Mouse (Mus musculus): ENCODE results near the gene Arsg. TPM values are rescaled to one million over a fixed set of nuclear protein-coding genes. Genes with fewer than 3 reads are reported as not detected.

The Arsg gene
- polyA plus RNA-seq, 1 experiment from 2014 or later = 5.4 TPM

GRCm38 (mm10) chr11:109504977-109505376, 31.8 kb downstream of the Arsg start:
- Histone ChIP-seq H3K4me1 (peaks cover 11% of the 10 kb centered on the region), H3K4me3 (replicated peaks) (no peak overlapping the region), H3K9me3 (replicated peaks) (no peaks in the 10 kb centered on the region), H3K36me3 (no peaks in the 10 kb centered on the region), H3K27ac (no peak overlapping the region), H3K4me2 (no peak overlapping the region), H3K9ac (no peak overlapping the region), H3K27me3 (no peaks in the 10 kb centered on the region)
- WGBS = 35% methylated on average over 9 of the region's 9 CpGs
- ATAC-seq (replicated peaks; ENCODE audit: low FRiP score) = no peak

DNA sequence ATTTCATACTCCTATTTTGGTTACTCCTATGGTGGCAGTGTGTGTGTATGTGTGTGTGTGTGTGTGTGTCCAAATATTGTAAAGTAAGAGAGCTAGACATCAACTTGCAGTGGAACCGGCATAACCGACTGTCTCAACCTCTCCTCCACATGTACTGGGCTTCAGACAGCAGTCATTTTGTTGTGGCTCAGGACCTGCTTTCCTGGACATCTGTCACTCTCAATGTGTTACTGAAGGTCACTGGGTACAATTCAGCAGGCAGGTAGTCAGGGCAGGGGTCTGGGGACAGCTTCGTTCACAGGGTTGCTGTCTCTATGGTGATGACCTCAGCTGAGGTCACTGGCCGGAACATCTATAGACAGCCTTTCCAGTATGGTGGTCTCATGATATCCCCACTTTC, 32.6 kb downstream of the Arsg start:
- 90% methylated on average over 4 of the region's 4 CpGs for WGBS
- Histone ChIP-seq H3K4me1 (peaks cover 11% of the 10 kb centered on the region), H3K27me3 (no peaks in the 10 kb centered on the region), H3K4me2 (no peak overlapping the region), H3K9ac (no peak overlapping the region), H3K9me3 (replicated peaks) (no peaks in the 10 kb centered on the region), H3K36me3 (no peaks in the 10 kb centered on the region), H3K4me3 (replicated peaks) (no peak overlapping the region), H3K27ac (no peak overlapping the region)
- no peak for ATAC-seq (replicated peaks; ENCODE audit: low FRiP score)

- no peak overlapping the region for H3K4me3 ChIP-seq (replicated peaks)
- H3K36me3 ChIP-seq = no peaks in the 10 kb centered on the region
- H3K27ac ChIP-seq = no peak overlapping the region
- H3K27me3 ChIP-seq = no peaks in the 10 kb centered on the region
- H3K9ac ChIP-seq = no peak overlapping the region
- H3K4me2 ChIP-seq = no peak overlapping the region
- 43% methylated on average over 3 of the region's 3 CpGs for WGBS
- H3K9me3 ChIP-seq (replicated peaks) = no peaks in the 10 kb centered on the region
- no peak for ATAC-seq (replicated peaks; ENCODE audit: low FRiP score)
- peaks cover 11% of the 10 kb centered on the region for H3K4me1 ChIP-seq
Measured at GRCm38 (mm10) chr11:109507068-109507467, 33.9 kb downstream of the Arsg start.

GRCm38 (mm10) chr11:109512995-109513675, 40.0 kb downstream of the Arsg start:
- Histone ChIP-seq H3K4me2 (no peak overlapping the region), H3K36me3 (no peaks in the 10 kb centered on the region), H3K4me1 (no peaks in the 10 kb centered on the region), H3K27ac (no peak overlapping the region), H3K9me3 (replicated peaks) (no peaks in the 10 kb centered on the region), H3K9ac (no peak overlapping the region), H3K4me3 (replicated peaks) (no peak overlapping the region), H3K27me3 (no peaks in the 10 kb centered on the region)
- 86% methylated on average over 16 of the region's 16 CpGs for WGBS
- 0 out of 2 replicates have a peak, but pooled peaks have one; percentile 12 for ATAC-seq (replicated peaks; ENCODE audit: low FRiP score)

DNA sequence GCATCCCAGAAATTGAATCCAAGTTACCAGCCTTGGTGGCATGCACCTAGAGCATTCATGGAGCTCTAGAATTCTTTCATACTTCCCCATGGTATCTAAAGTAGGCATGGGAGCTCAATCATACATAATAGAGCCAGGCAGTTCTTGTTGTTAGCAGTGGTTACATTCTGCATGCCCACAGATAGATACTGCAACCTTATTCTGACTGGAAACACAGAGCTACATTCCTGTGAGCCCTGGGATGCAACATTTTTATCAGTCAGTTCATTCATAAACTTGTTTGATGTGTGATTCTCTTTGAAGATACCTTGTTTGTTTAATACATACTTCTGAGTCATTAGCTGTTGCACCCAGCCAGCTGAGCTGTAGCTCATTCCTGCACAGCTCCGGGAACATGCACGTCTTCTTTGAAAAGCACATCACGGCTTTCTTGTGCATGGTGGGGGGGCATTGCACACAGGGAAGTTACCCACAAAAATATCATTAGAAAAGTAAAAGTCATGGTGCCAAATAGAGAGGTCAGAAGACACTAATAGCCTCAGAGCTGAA, 41.0 kb downstream of the Arsg start:
- H3K9ac ChIP-seq = no peak overlapping the region

GRCm38 (mm10) chr11:109517330-109517729, 44.2 kb downstream of the Arsg start:
- no peaks in the 10 kb centered on the region for H3K36me3 ChIP-seq
- no peaks in the 10 kb centered on the region for H3K27me3 ChIP-seq
- ATAC-seq (replicated peaks; ENCODE audit: low FRiP score) = no peak
- H3K4me1 ChIP-seq = no peaks in the 10 kb centered on the region
- H3K9me3 ChIP-seq (replicated peaks) = no peaks in the 10 kb centered on the region
- no peak overlapping the region for H3K9ac ChIP-seq
- H3K4me2 ChIP-seq = no peak overlapping the region
- no peak overlapping the region for H3K4me3 ChIP-seq (replicated peaks)
- 87% methylated on average over 11 of the region's 11 CpGs for WGBS
- H3K27ac ChIP-seq = no peak overlapping the region

More for the DNA sequence above, 41.0 kb downstream of the Arsg start:
- ATAC-seq (replicated peaks; ENCODE audit: low FRiP score) = no peak
- Histone ChIP-seq H3K36me3 (no peaks in the 10 kb centered on the region), H3K27ac (no peak overlapping the region), H3K4me2 (no peak overlapping the region), H3K9me3 (replicated peaks) (no peaks in the 10 kb centered on the region), H3K4me3 (replicated peaks) (no peak overlapping the region), H3K27me3 (no peaks in the 10 kb centered on the region), H3K4me1 (no peaks in the 10 kb centered on the region)
- 68% methylated on average over 3 of the region's 3 CpGs for WGBS

DNA sequence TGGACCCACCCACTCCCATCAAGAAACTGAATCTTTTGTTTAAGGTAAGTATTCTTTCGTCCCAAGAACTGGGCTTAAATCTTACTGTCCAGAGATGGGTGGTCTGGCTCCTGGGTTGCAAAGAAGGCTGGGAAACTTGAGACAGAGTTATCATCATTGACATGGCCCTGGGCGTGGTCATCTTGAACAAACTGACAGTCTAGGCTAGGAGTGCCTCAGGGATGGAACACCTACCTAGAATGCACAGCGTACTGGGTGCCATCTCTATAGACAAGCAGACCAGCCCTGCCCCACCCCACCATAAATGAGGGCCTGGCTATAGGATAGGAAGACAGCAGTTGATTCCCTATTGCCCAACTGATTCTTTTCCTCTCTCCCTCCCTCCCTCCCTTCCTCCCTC, 44.6 kb downstream of the Arsg start:
- no peaks in the 10 kb centered on the region for H3K27me3 ChIP-seq
- H3K9ac ChIP-seq = no peak overlapping the region
- 86% methylated on average over 3 of the region's 3 CpGs for WGBS
- no peak overlapping the region for H3K4me3 ChIP-seq (replicated peaks)
- no peak overlapping the region for H3K27ac ChIP-seq
- no peaks in the 10 kb centered on the region for H3K4me1 ChIP-seq
- H3K4me2 ChIP-seq = no peak overlapping the region
- H3K9me3 ChIP-seq (replicated peaks) = no peaks in the 10 kb centered on the region
- H3K36me3 ChIP-seq = no peaks in the 10 kb centered on the region
- no peak for ATAC-seq (replicated peaks; ENCODE audit: low FRiP score)

DNA sequence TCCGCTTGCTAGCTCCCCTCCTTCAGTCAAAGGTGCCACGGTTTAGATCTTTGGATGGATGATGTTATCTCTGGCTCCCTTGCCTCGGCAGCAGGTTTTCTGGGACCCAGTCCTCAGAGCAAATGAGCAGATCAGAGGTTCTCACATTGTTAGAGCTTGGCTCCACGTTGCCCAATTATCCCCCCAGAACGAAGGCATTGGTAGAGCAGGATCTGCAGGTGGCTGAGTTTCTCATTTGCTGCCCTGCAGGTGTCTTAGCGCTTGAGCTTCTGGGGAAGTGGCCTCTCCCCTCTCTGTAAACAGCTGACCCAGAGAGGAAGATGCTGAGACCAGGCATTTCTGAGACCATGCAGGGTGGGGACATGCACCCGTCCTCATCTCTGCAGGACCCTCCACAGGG, 47.8 kb downstream of the Arsg start:
- Histone ChIP-seq H3K36me3 (no peaks in the 10 kb centered on the region), H3K9me3 (replicated peaks) (no peaks in the 10 kb centered on the region), H3K9ac (no peak overlapping the region), H3K4me3 (replicated peaks) (no peak overlapping the region), H3K4me2 (no peak overlapping the region), H3K4me1 (no peaks in the 10 kb centered on the region), H3K27ac (no peak overlapping the region), H3K27me3 (no peaks in the 10 kb centered on the region)
- 55% methylated on average over 7 of the region's 7 CpGs for WGBS
- no peak for ATAC-seq (replicated peaks; ENCODE audit: low FRiP score)

DNA sequence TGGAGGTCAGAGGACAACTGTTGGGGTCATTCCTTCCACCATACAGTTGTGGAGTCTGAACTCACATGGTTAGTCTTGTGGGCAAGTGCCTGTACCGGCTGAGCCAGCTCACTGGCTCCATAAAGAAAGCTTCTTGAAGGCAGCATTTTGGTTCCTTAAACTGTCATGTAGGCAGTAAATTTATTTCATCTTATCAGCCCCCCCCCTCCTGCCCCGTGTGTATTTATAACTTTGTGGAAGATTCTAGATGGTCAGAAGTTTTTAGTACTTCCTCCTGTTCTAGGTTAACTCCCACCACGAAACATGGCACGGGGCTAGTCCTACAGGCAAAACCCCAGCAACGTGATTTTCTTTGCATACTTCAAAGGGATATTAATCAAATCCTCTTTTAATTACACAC, 51.7 kb downstream of the Arsg start:
- H3K4me3 ChIP-seq (replicated peaks) = no peak overlapping the region
- no peaks in the 10 kb centered on the region for H3K36me3 ChIP-seq
- WGBS = 59% methylated on average over 5 of the region's 5 CpGs
- H3K27me3 ChIP-seq = no peaks in the 10 kb centered on the region
- no peaks in the 10 kb centered on the region; the same call in 1 of the 2 replicates for H3K4me1 ChIP-seq
- no peak overlapping the region for H3K4me2 ChIP-seq
- no peaks in the 10 kb centered on the region for H3K9me3 ChIP-seq (replicated peaks)
- H3K9ac ChIP-seq = no peak overlapping the region
- H3K27ac ChIP-seq = no peak overlapping the region
- ATAC-seq (replicated peaks; ENCODE audit: low FRiP score) = no peak

- Histone ChIP-seq H3K4me1 (no peaks in the 10 kb centered on the region; the same call in 1 of the 2 replicates), H3K27ac (no peak overlapping the region), H3K9me3 (replicated peaks) (no peaks in the 10 kb centered on the region), H3K27me3 (no peaks in the 10 kb centered on the region), H3K9ac (no peak overlapping the region), H3K4me2 (no peak overlapping the region), H3K4me3 (replicated peaks) (no peak overlapping the region), H3K36me3 (no peaks in the 10 kb centered on the region)
- ATAC-seq (replicated peaks; ENCODE audit: low FRiP score) = no peak
- 88% methylated on average over 4 of the region's 4 CpGs for WGBS
Measured at GRCm38 (mm10) chr11:109525571-109525970, 52.4 kb downstream of the Arsg start.

GRCm38 (mm10) chr11:109530030-109530429, 56.9 kb downstream of the Arsg start:
- Histone ChIP-seq H3K4me3 (replicated peaks) (no peak overlapping the region), H3K9ac (no peak overlapping the region), H3K4me1 (no peaks in the 10 kb centered on the region; the same call in 1 of the 2 replicates), H3K9me3 (replicated peaks) (no peaks in the 10 kb centered on the region), H3K27ac (no peak overlapping the region), H3K27me3 (no peaks in the 10 kb centered on the region), H3K4me2 (no peak overlapping the region), H3K36me3 (no peaks in the 10 kb centered on the region)
- 72% methylated on average over 4 of the region's 4 CpGs for WGBS
- ATAC-seq (replicated peaks; ENCODE audit: low FRiP score) = no peak

GRCm38 (mm10) chr11:109535966-109536365, 62.8 kb downstream of the Arsg start:
- Histone ChIP-seq H3K27ac (no peak overlapping the region), H3K36me3 (no peaks in the 10 kb centered on the region), H3K4me1 (peaks cover 15% of the 10 kb centered on the region), H3K27me3 (no peaks in the 10 kb centered on the region), H3K4me3 (replicated peaks) (no peak overlapping the region), H3K9me3 (replicated peaks) (no peaks in the 10 kb centered on the region), H3K9ac (no peak overlapping the region), H3K4me2 (no peak overlapping the region)
- no peak for ATAC-seq (replicated peaks; ENCODE audit: low FRiP score)
- 91% methylated on average over 6 of the region's 6 CpGs for WGBS

DNA sequence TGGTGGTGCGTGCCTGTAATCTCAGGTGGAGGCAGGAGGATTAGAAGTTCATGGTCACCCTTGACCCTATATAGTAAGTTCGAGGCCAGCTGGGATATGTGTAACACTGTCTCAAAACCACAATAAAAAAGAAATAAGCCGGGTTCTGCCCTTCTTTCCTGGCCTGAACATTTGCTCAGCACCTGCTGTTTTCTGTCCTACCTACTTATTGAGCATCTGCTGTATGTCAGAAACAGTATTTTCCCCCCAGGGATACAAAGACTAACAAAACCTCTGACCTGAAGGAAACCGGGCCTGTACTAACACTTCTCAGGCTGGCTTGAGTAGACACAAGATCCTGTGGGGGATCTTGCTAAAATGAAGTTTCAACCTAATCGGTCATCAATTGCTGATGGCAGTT, 63.8 kb downstream of the Arsg start:
- H3K4me2 ChIP-seq = no peak overlapping the region

More for the DNA sequence above, 63.8 kb downstream of the Arsg start:
- no peak for ATAC-seq (replicated peaks; ENCODE audit: low FRiP score)
- Histone ChIP-seq H3K27ac (no peak overlapping the region), H3K9me3 (replicated peaks) (no peaks in the 10 kb centered on the region), H3K9ac (no peak overlapping the region), H3K36me3 (no peaks in the 10 kb centered on the region), H3K27me3 (no peaks in the 10 kb centered on the region), H3K4me1 (peaks cover 15% of the 10 kb centered on the region), H3K4me3 (replicated peaks) (no peak overlapping the region)
- 38% methylated on average over 5 of the region's 5 CpGs for WGBS
